Mouse (Mus musculus): ENCODE data around the gene Bhmt. TPM values are rescaled to one million over a fixed set of nuclear protein-coding genes. Genes with fewer than 3 reads are reported as not detected.

Bhmt gene
- total and polyA plus RNA-seq, 3 experiments: not detected

DNA sequence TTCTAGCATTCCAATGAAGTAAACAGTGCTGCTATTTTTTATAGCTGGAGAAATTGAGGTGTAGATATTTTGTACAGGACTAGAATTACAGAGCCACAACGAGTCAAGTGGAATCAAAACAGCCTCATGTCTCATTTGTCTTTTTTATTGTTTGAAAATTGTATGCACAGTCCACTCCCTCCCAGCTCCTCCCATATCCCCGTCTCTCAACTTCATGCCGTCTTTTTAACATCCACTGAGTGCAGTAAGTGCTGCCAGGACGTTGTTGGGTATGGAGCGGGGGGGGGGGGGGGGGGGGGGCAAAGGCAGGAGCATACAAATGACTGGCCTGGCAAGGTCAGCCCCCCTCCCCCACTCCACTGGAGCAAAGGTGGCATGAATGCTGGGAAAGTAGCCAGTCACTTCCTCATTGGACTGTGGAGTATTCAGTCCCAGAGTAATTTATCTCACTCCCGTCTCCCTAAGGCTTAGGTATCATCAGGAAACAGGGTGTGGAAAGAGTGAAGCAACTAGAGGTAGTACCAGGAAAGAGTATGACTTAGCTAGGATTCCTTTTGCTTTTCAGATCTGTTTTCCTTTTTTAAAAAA, 23.3 kb downstream of the Bhmt start (continued):
- no peak for TF ChIP-seq ZMIZ1 (IDR thresholded peaks at IDR 0.05; ENCODE audit: low read depth, low read length)

DNA sequence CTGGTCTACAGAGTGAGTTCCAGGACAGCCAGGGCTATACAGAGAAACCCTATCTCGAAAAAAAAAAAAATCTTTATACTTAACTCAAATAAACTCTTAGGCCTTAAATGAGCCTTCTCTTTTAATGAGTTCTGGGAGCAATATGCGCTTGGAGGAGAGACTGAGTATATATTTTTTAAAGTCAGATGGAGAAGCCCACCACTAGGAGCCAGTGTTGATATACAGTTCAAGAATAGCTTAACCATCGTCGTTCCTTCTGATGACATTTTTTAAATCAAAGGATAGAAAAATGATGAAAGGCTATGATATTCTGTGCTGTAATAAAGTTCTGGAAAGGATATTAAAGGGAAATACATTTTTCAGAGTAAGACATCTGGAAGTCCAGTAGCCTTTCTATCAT, 24.0 kb downstream of the Bhmt start:
- no peak overlapping the region for H3K27ac ChIP-seq (ENCODE audit: control insufficient read depth, low read depth, low read length)
- no peak for TF ChIP-seq ZKSCAN1 (IDR thresholded peaks at IDR 0.05; ENCODE audit: low read depth, low read length)
- TF ChIP-seq RAD21 (IDR thresholded peaks at IDR 0.05; ENCODE audit: low read depth, low read length): peak; percentile 14
- no peak for DNase-seq (ENCODE audit: low read depth, low spot score)

DNA sequence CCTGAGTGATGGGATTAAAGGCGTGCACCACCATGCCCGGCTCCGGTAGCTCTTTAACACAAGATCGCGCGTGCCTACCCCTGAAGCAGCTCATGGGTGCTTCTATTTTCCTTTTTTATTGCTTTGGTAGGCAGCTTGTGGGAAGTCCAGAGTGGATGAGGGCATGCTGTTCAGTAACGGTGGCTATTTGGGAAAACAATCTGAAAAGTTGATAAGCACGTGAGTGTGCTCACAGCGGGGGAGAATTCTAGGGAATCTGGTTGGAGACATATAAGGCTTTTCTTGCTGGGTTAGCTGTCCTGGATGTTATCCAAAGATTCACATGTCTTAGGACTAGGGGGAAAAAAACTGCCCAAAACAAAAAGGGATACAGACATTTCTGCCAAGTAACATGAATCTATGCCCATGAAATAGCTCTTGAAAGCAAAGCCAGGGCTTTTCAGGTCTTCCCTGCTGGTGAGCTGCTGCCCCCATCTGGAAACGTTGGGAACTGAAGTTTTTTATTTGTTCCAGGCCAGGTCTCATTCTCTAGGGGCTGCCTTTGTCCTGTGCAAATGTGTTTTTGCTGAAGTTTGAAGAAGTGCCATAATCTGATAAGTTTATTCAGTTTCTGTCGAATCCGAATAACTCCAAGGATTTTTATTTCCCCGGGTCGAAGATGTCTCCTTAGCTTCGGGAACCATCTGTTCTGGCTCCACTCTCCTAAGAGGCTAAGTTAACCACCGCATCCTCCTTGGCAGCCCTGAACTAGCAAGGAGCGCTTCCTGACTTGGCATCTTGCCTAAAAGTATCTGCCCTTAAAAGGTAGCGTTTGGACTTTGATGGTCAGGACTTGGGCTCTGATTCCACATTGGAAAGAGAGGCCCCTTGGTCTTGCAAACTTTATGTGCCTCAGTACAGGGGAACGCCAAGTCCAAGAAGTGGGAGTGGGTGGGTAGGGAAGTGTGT, 24.8 kb downstream of the Bhmt start:
- Histone ChIP-seq H3K9ac (ENCODE audit: control insufficient read depth, low read depth, low read length, poor library complexity, severe bottlenecking) (no peak overlapping the region), H3K79me2 (ENCODE audit: control insufficient read depth, insufficient read depth, low read length, poor library complexity) (no peaks in the 10 kb centered on the region), H3K36me3 (ENCODE audit: control insufficient read depth in 1 of 2, insufficient read depth in 2 of 2, low read length in 2 of 2) (peaks cover 0 to 4% of the 10 kb centered on the region in 2 experiments; a peak in 2 of 4 replicates), H3K4me1 (ENCODE audit: control insufficient read depth in 1 of 2, insufficient read depth in 2 of 2, low read length in 2 of 2) (peaks cover 0 to 7% of the 10 kb centered on the region in 2 experiments; a peak in 1 of 4 replicates), H3K27me3 (ENCODE audit: control insufficient read depth in 1 of 2, insufficient read depth in 2 of 2, low read length in 2 of 2) (no peaks in the 10 kb centered on the region), H3K27ac (ENCODE audit: control insufficient read depth, low read depth, low read length) (no peak overlapping the region), H3K9me3 (replicated peaks; ENCODE audit: insufficient read depth, low read length) (no peaks in the 10 kb centered on the region), H3K4me3 (ENCODE audit: control insufficient read depth in 1 of 2, insufficient read depth in 1 of 2, low read depth in 2 of 2, low read length in 2 of 2) (no peak overlapping the region)
- TF ChIP-seq ZC3H11A (IDR thresholded peaks at IDR 0.05; ENCODE audit: low read depth, low read length) (peak; percentile 91), POLR2AphosphoS2 (IDR thresholded peaks at IDR 0.05; ENCODE audit: low read length) (no peak), ETS1 (IDR thresholded peaks at IDR 0.05; ENCODE audit: low read depth, low read length) (no peak), SMC3 (IDR thresholded peaks at IDR 0.05; ENCODE audit: low read depth, low read length) (peak; percentile 94), BHLHE40 (IDR thresholded peaks at IDR 0.05; ENCODE audit: borderline replicate concordance, low read depth, low read length) (peak; percentile 39; the same call in 1 of the 2 replicates), USF1 (IDR thresholded peaks at IDR 0.05; ENCODE audit: low read depth, low read length) (no peak), RAD21 (IDR thresholded peaks at IDR 0.05; ENCODE audit: low read depth, low read length) (peak; percentile 98), CTCF (IDR thresholded peaks at IDR 0.05 in 2 of 3, conservative IDR thresholded peaks at IDR 0.05 in 1 of 3; ENCODE audit: control insufficient read depth in 1 of 3, insufficient read depth in 1 of 3, low read depth in 2 of 3, low read length in 3 of 3, poor library complexity in 1 of 3, severe bottlenecking in 1 of 3) (peak; percentile 81 to 93 (median 84)), ZNF384 (IDR thresholded peaks at IDR 0.05; ENCODE audit: low read depth, low read length) (0 out of 2 replicates have a peak, but pooled peaks have one; percentile 27), CHD2 (IDR thresholded peaks at IDR 0.05; ENCODE audit: low read length) (no peak), HCFC1 (IDR thresholded peaks at IDR 0.05; ENCODE audit: low read depth, low read length) (no peak), KAT2A (conservative IDR thresholded peaks at IDR 0.05; ENCODE audit: low read depth, low read length) (no peak)
- peak; percentile 80 for DNase-seq (ENCODE audit: low read depth, low spot score)

More for the DNA sequence above, 24.0 kb downstream of the Bhmt start:
- Histone ChIP-seq H3K4me3 (ENCODE audit: control insufficient read depth in 1 of 2, insufficient read depth in 1 of 2, low read depth in 2 of 2, low read length in 2 of 2) (no peak overlapping the region), H3K9ac (ENCODE audit: control insufficient read depth, low read depth, low read length, poor library complexity, severe bottlenecking) (no peak overlapping the region), H3K79me2 (ENCODE audit: control insufficient read depth, insufficient read depth, low read length, poor library complexity) (no peaks in the 10 kb centered on the region), H3K36me3 (ENCODE audit: control insufficient read depth in 1 of 2, insufficient read depth in 2 of 2, low read length in 2 of 2) (peaks cover 0 to 4% of the 10 kb centered on the region in 2 experiments; a peak in 2 of 4 replicates), H3K27me3 (ENCODE audit: control insufficient read depth in 1 of 2, insufficient read depth in 2 of 2, low read length in 2 of 2) (no peaks in the 10 kb centered on the region), H3K9me3 (replicated peaks; ENCODE audit: insufficient read depth, low read length) (no peaks in the 10 kb centered on the region), H3K4me1 (ENCODE audit: control insufficient read depth in 1 of 2, insufficient read depth in 2 of 2, low read length in 2 of 2) (peaks cover 0 to 7% of the 10 kb centered on the region in 2 experiments; a peak in 1 of 4 replicates)

All from MEL (cell line).